Mouse (Mus musculus) limb, embryonic 13.5 days (tissue): ENCODE data around the gene Nabp2. TPM values are rescaled to one million over a fixed set of nuclear protein-coding genes. Genes with fewer than 3 reads are reported as not detected.
A peak's percentile ranks its signal among the peaks of the same experiment; 100 is the strongest.

Experiments used
- ATAC-seq: fragments of 200-750 bp; cut with Nextera tagmentation; 2 replicates; pipeline ENCODE4 v1.8.0; 2017; ENCODE audit warnings: low read depth, moderate number of reproducible peaks, moderate TSS enrichment; ENCODE audit not compliant: low FRiP score
- H3K27ac ChIP-seq: fragments of 300-500 bp; sonication (generic); 2 replicates; pipeline ENCODE4 v1.5.1; 2015; ENCODE audit warnings: inconsistent platforms, mild to moderate bottlenecking, moderate library complexity
- H3K27me3 ChIP-seq: fragments of 300-500 bp; sonication (generic); 2 replicates; pipeline ENCODE4 v1.6.1; 2015; ENCODE audit warnings: mild to moderate bottlenecking, inconsistent platforms
- H3K36me3 ChIP-seq: fragments of 300-500 bp; sonication (generic); 2 replicates; pipeline ENCODE4 v1.6.1; 2015; ENCODE audit warnings: inconsistent platforms, mild to moderate bottlenecking, moderate library complexity
- H3K4me1 ChIP-seq: fragments of 300-500 bp; sonication (generic); 2 replicates; pipeline ENCODE4 v1.6.1; 2015; ENCODE audit warnings: inconsistent platforms
- H3K4me2 ChIP-seq: fragments of 300-500 bp; sonication (generic); replicated peaks from 2 replicates; pipeline ENCODE4 v1.6.1; 2015; ENCODE audit warnings: inconsistent platforms, mild to moderate bottlenecking, moderate library complexity
- H3K4me3 ChIP-seq: fragments of 300-500 bp; sonication (generic); 2 replicates; pipeline ENCODE4 v1.5.1; 2015; ENCODE audit warnings: moderate library complexity, mild to moderate bottlenecking, inconsistent platforms
- H3K9ac ChIP-seq: fragments of 300-500 bp; sonication (generic); 2 replicates; pipeline ENCODE4 v1.6.1; 2015; ENCODE audit warnings: mild to moderate bottlenecking, inconsistent platforms
- H3K9me3 ChIP-seq: fragments of 300-500 bp; sonication (generic); 2 replicates; pipeline ENCODE4 v1.6.1; 2016; ENCODE audit warnings: inconsistent platforms
- whole genome bisulfite sequencing: fragments of 180-500 bp; shearing (Covaris S2); methylation state at CpG from one replicate; pipeline ENCODE4 v1.1.7; 2015; 5-methylcytosine and 5-hydroxymethylcytosine counted together
- microRNA-seq: library from miRNA; unstranded; fragments of <30 nt; microRNA quantifications from one replicate; pipeline ENCODE4, GENCODE M21; 2016
- polyA plus RNA-seq: library from polyadenylated mRNA; unstranded; fragments of >200 nt; fragmentation: Nextera tagmentation; extraction: Ambion mirVana; gene quantifications from 2 replicates; pipeline ENCODE4 v1.2.1, GENCODE M21; 2015

Nabp2 gene
- polyA plus RNA-seq, 1 experiment from 2014 or later, result 60.6 TPM

GRCm38 (mm10) chr10:128368402-128369217 is 42.7 kb downstream of the Nabp2 start, which contains the start of gene Coq10a:
Gene Coq10a, minus strand, starts transcription at chr10:128368997.
- H3K9me3 ChIP-seq, result no peaks in the 10 kb centered on the region
- WGBS, result under 1% methylated on average over 80 of the region's 87 CpGs
- ATAC-seq, result peak; percentile 92
- no peaks in the 10 kb centered on the region for H3K27me3 ChIP-seq
- H3K9ac ChIP-seq, result peak within 1 kb of the TSS; percentile 82
- H3K4me1 ChIP-seq, result peaks cover 14% of the 10 kb centered on the region
- peaks cover 21% of the 10 kb centered on the region for H3K36me3 ChIP-seq
- peak within 1 kb of the TSS; percentile 94 for H3K4me2 ChIP-seq
- peak within 1 kb of the TSS; percentile 95 for H3K27ac ChIP-seq
- peak within 1 kb of the TSS; percentile 71 for H3K4me3 ChIP-seq

GRCm38 (mm10) chr10:128367899-128368401 is 43.3 kb downstream of the Nabp2 start:
- H3K27ac ChIP-seq, result peak overlapping the region; percentile 95; the same call in 1 of the 2 replicates
- H3K27me3 ChIP-seq, result no peaks in the 10 kb centered on the region
- H3K4me1 ChIP-seq, result peaks cover 14% of the 10 kb centered on the region
- peaks cover 27% of the 10 kb centered on the region for H3K36me3 ChIP-seq
- H3K9me3 ChIP-seq, result no peaks in the 10 kb centered on the region
- WGBS, result 19% methylated on average over 19 of the region's 19 CpGs
- peak overlapping the region; percentile 94 for H3K4me2 ChIP-seq
- peak overlapping the region; percentile 71 for H3K4me3 ChIP-seq
- peak overlapping the region; percentile 82 for H3K9ac ChIP-seq
- no peak for ATAC-seq

- Histone ChIP-seq H3K9me3 (no peaks in the 10 kb centered on the region), H3K27me3 (no peaks in the 10 kb centered on the region), H3K4me1 (peaks cover 3% of the 10 kb centered on the region), H3K27ac (no peak overlapping the region), H3K4me3 (no peak overlapping the region), H3K36me3 (peaks cover 80% of the 10 kb centered on the region), H3K4me2 (no peak overlapping the region), H3K9ac (no peak overlapping the region)
- WGBS, result 46% methylated on average over 3 of the region's 3 CpGs
- ATAC-seq, result no peak
Observed at GRCm38 (mm10) chr10:128362568-128362967, 48.7 kb downstream of the Nabp2 start.

GRCm38 (mm10) chr10:128361836-128362235 is 49.5 kb downstream of the Nabp2 start:
- H3K9ac ChIP-seq, result no peak overlapping the region
- H3K4me2 ChIP-seq, result no peak overlapping the region
- H3K27me3 ChIP-seq, result no peaks in the 10 kb centered on the region
- no peak overlapping the region for H3K4me3 ChIP-seq
- H3K27ac ChIP-seq, result no peak overlapping the region
- WGBS, result 88% methylated on average over 6 of the region's 6 CpGs
- no peaks in the 10 kb centered on the region for H3K9me3 ChIP-seq
- H3K4me1 ChIP-seq, result no peaks in the 10 kb centered on the region
- peaks cover 84% of the 10 kb centered on the region for H3K36me3 ChIP-seq
- ATAC-seq, result no peak

GRCm38 (mm10) chr10:128359226-128359625 is 52.1 kb downstream of the Nabp2 start:
- Histone ChIP-seq H3K27me3 (no peaks in the 10 kb centered on the region), H3K27ac (no peak overlapping the region), H3K4me1 (no peaks in the 10 kb centered on the region), H3K36me3 (peaks cover 95% of the 10 kb centered on the region), H3K4me3 (no peak overlapping the region), H3K4me2 (no peak overlapping the region), H3K9ac (no peak overlapping the region), H3K9me3 (no peaks in the 10 kb centered on the region)
- WGBS, result 88% methylated on average over 6 of the region's 6 CpGs
- ATAC-seq, result no peak

- H3K27ac ChIP-seq, result no peak overlapping the region
- H3K9me3 ChIP-seq, result no peaks in the 10 kb centered on the region
- H3K4me3 ChIP-seq, result no peak overlapping the region
- H3K36me3 ChIP-seq, result peaks cover 95% of the 10 kb centered on the region
- no peaks in the 10 kb centered on the region for H3K27me3 ChIP-seq
- 61% methylated on average over 2 of the region's 2 CpGs for WGBS
- H3K4me2 ChIP-seq, result no peak overlapping the region
- H3K4me1 ChIP-seq, result no peaks in the 10 kb centered on the region
- no peak overlapping the region for H3K9ac ChIP-seq
- ATAC-seq, result no peak
Observed at GRCm38 (mm10) chr10:128358796-128359195, 52.5 kb downstream of the Nabp2 start.

Small RNA genes within 50 kb of the gene (microRNA-seq; reads per million reads assigned to microRNA genes)
- gene Gm25361 (not detected), gene Gm26308 (not detected), gene Mir6914 (not detected), gene Mir6915 (1.9 reads per million, percentile 3 among the genes with 10 or more reads in this experiment), gene Mir8105 (0.87 reads per million)

Other genes starting within 250 kb of the Nabp2 start
- 39.0 and 40.6 TPM in 2 replicates for gene Rbms2, start 231.2 kb downstream of the Nabp2 start, polyA plus RNA-seq
- 1.8 and 2.5 TPM in 2 replicates for gene Gls2, start 217.0 kb downstream of the Nabp2 start, polyA plus RNA-seq
- 34.5 and 35.2 TPM in 2 replicates for gene Spryd4, start 199.7 kb downstream of the Nabp2 start, polyA plus RNA-seq
- gene Mip, start 185.7 kb downstream of the Nabp2 start, polyA plus RNA-seq, result 0.45 and 0.57 TPM in 2 replicates
- gene Timeless, start 179.4 kb downstream of the Nabp2 start, polyA plus RNA-seq, result 75.7 and 76.4 TPM in 2 replicates
- 0.27 and 0.63 TPM in 2 replicates for gene Apon, start 157.4 kb downstream of the Nabp2 start, polyA plus RNA-seq
- not detected in 2 replicates for gene Apof, start 142.8 kb downstream of the Nabp2 start, polyA plus RNA-seq
- gene Stat2, start 140.9 kb downstream of the Nabp2 start, polyA plus RNA-seq, result 14.6 and 16.6 TPM in 2 replicates
- gene Il23a, start 112.7 kb downstream of the Nabp2 start, polyA plus RNA-seq, result 0.18 TPM in 1 of 2 replicates, not detected in the other
- 33.6 and 35.2 TPM in 2 replicates for gene Pan2, start 108.2 kb downstream of the Nabp2 start, polyA plus RNA-seq
- gene Cnpy2, start 89.0 kb downstream of the Nabp2 start, polyA plus RNA-seq, result 390 and 394 TPM in 2 replicates
- 167 and 176 TPM in 2 replicates for gene Cs, start 73.8 kb downstream of the Nabp2 start, polyA plus RNA-seq
- 14.8 and 15.3 TPM in 2 replicates for gene Coq10a, start 42.5 kb downstream of the Nabp2 start, polyA plus RNA-seq
- gene Ankrd52, start 34.4 kb downstream of the Nabp2 start, polyA plus RNA-seq, result 11.7 and 12.9 TPM in 2 replicates
- gene Slc39a5, start 10.3 kb downstream of the Nabp2 start, polyA plus RNA-seq, result 0.28 and 0.38 TPM in 2 replicates
- gene Rnf41, start 165 bp upstream of the Nabp2 start, polyA plus RNA-seq, result 42.3 and 43.3 TPM in 2 replicates
- gene Smarcc2, start 47.8 kb upstream of the Nabp2 start, polyA plus RNA-seq, result 96.6 and 110 TPM in 2 replicates
- 1,077 and 1,101 TPM in 2 replicates for gene Myl6, start 82.7 kb upstream of the Nabp2 start, polyA plus RNA-seq
- gene Myl6b, start 87.2 kb upstream of the Nabp2 start, polyA plus RNA-seq, result 4.7 and 5.0 TPM in 2 replicates
- gene Esyt1, start 114.4 kb upstream of the Nabp2 start, polyA plus RNA-seq, result 24.0 and 28.0 TPM in 2 replicates
- gene Zc3h10, start 136.3 kb upstream of the Nabp2 start, polyA plus RNA-seq, result 16.4 and 17.3 TPM in 2 replicates
- gene Rpl41, start 137.8 kb upstream of the Nabp2 start, polyA plus RNA-seq, result 3,677 and 3,933 TPM in 2 replicates
- gene Pa2g4, start 154.5 kb upstream of the Nabp2 start, polyA plus RNA-seq, result 198 and 200 TPM in 2 replicates
- 14.5 and 17.5 TPM in 2 replicates for gene Erbb3, start 178.2 kb upstream of the Nabp2 start, polyA plus RNA-seq
- gene Rps26, start 215.3 kb upstream of the Nabp2 start, polyA plus RNA-seq, result 752 and 768 TPM in 2 replicates
- gene Ikzf4, start 234.5 kb upstream of the Nabp2 start, polyA plus RNA-seq, result 5.1 and 5.2 TPM in 2 replicates